Mouse (Mus musculus) forebrain, embryonic 11.5 days (tissue): ENCODE measurements at regions not wholly inside any gene's neighbourhood (a gene's known extent, or its start where the extent isn't known, plus 50 kb on each side); places are given as distances from the start of the nearest gene placed in this dataset.

ENCODE experiments used
- ATAC-seq: fragments of 200-750 bp; cut with Nextera tagmentation; replicated peaks from 2 replicates; pipeline ENCODE4 v1.8.0; 2017; ENCODE audit warnings: moderate TSS enrichment; ENCODE audit not compliant: low FRiP score
- DNase-seq: peaks from one replicate; pipeline ENCODE4 v3.0.0-alpha.2; 2017; ENCODE audit warnings: low spot score
- H3K27ac ChIP-seq: fragments of 300-500 bp; sonication (generic); 2 replicates; pipeline ENCODE4 v1.5.1; 2014; ENCODE audit warnings: low read depth, low read length
- H3K27me3 ChIP-seq: fragments of 300-500 bp; sonication (generic); 2 replicates; pipeline ENCODE4 v1.6.1; 2014; ENCODE audit warnings: mild to moderate bottlenecking, low read length, mixed read lengths; ENCODE audit not compliant: control insufficient read depth, insufficient read depth
- H3K36me3 ChIP-seq: fragments of 300-500 bp; sonication (generic); 2 replicates; pipeline ENCODE4 v1.6.1; 2014; ENCODE audit warnings: mild to moderate bottlenecking, low read length, moderate library complexity, mixed read lengths; ENCODE audit not compliant: control insufficient read depth, insufficient read depth
- H3K4me1 ChIP-seq: fragments of 300-500 bp; sonication (generic); replicated peaks from 2 replicates; pipeline ENCODE4 v1.6.1; 2014; ENCODE audit warnings: low read length, mixed read lengths; ENCODE audit not compliant: control insufficient read depth, insufficient read depth
- H3K4me2 ChIP-seq: fragments of 300-500 bp; sonication (generic); 2 replicates; pipeline ENCODE4 v1.6.1; 2014; ENCODE audit warnings: low read depth, mild to moderate bottlenecking, low read length, moderate library complexity, mixed read lengths; ENCODE audit not compliant: severe bottlenecking
- H3K4me3 ChIP-seq: fragments of 300-500 bp; sonication (generic); 2 replicates; pipeline ENCODE4 v1.5.1; 2014; ENCODE audit warnings: low read depth, low read length
- H3K9ac ChIP-seq: fragments of 300-500 bp; sonication (generic); 2 replicates; pipeline ENCODE4 v1.6.1; 2014; ENCODE audit warnings: low read length
- H3K9me3 ChIP-seq: fragments of 300-500 bp; sonication (generic); 2 replicates; pipeline ENCODE4 v1.6.1; 2016; ENCODE audit warnings: low read length, mixed read lengths; ENCODE audit not compliant: control insufficient read depth
- WGBS: fragments of 180-500 bp; shearing (Covaris S2); extraction: QIAGEN DNeasy Blood & Tissue Kit; methylation state at CpG from one replicate; pipeline ENCODE4 v1.1.7; 2014; 5-methylcytosine and 5-hydroxymethylcytosine counted together

GRCm38 (mm10) chr13:39836053-39836584, 525.1 kb downstream of the Ofcc1 start:
- Histone ChIP-seq H3K9ac (no peak overlapping the region), H3K4me2 (no peak overlapping the region), H3K4me3 (no peak overlapping the region), H3K9me3 (no peaks in the 10 kb centered on the region), H3K27ac (no peak overlapping the region), H3K36me3 (no peaks in the 10 kb centered on the region), H3K4me1 (peaks cover 2% of the 10 kb centered on the region; the same call in 1 of the 2 replicates), H3K27me3 (no peaks in the 10 kb centered on the region)
- WGBS, result 84% methylated on average over 5 of the region's 5 CpGs
- ATAC-seq (no peak), DNase-seq (no peak)

- no peak for DNase-seq
- no peak for ATAC-seq
- Histone ChIP-seq H3K36me3 (no peaks in the 10 kb centered on the region), H3K4me1 (peaks cover 2% of the 10 kb centered on the region; the same call in 1 of the 2 replicates), H3K9ac (no peak overlapping the region), H3K4me3 (no peak overlapping the region), H3K27ac (no peak overlapping the region), H3K9me3 (no peaks in the 10 kb centered on the region), H3K4me2 (no peak overlapping the region), H3K27me3 (no peaks in the 10 kb centered on the region)
- WGBS, result 21% methylated on average over 5 of the region's 5 CpGs
Measured at GRCm38 (mm10) chr13:39835302-39835701, 525.9 kb downstream of the Ofcc1 start.

- DNase-seq (no peak), ATAC-seq (no peak)
- Histone ChIP-seq H3K36me3 (no peaks in the 10 kb centered on the region), H3K27me3 (no peaks in the 10 kb centered on the region), H3K9me3 (no peaks in the 10 kb centered on the region), H3K4me2 (no peak overlapping the region), H3K27ac (no peak overlapping the region), H3K4me3 (no peak overlapping the region), H3K4me1 (peaks cover 2% of the 10 kb centered on the region; the same call in 1 of the 2 replicates), H3K9ac (no peak overlapping the region)
- 49% methylated on average over 9 of the region's 9 CpGs for WGBS
Measured at GRCm38 (mm10) chr13:39834521-39835245, 526.6 kb downstream of the Ofcc1 start.

- 7% methylated on average over 20 of the region's 20 CpGs for WGBS
- no peaks in the 10 kb centered on the region for H3K9me3 ChIP-seq
- H3K27me3 ChIP-seq, result no peaks in the 10 kb centered on the region; the same call in 1 of the 2 replicates
- no peaks in the 10 kb centered on the region for H3K36me3 ChIP-seq
- H3K4me1 ChIP-seq, result peaks cover 5% of the 10 kb centered on the region; the same call in 1 of the 2 replicates
- peak overlapping the region; percentile 26 for H3K4me3 ChIP-seq
- peak; percentile 66 for DNase-seq
- peak; percentile 72 for ATAC-seq
- peak overlapping the region; percentile 45 for H3K9ac ChIP-seq
- peak overlapping the region; percentile 37; the same call in 1 of the 2 replicates for H3K27ac ChIP-seq
- peak overlapping the region; percentile 47 for H3K4me2 ChIP-seq
Measured at GRCm38 (mm10) chr13:39823965-39824555, 537.2 kb downstream of the Ofcc1 start.

- ATAC-seq, result peak; percentile 78
- Histone ChIP-seq H3K27ac (0 out of 2 replicates have a peak overlapping the region, but pooled peaks have one; percentile 37), H3K27me3 (no peaks in the 10 kb centered on the region; the same call in 1 of the 2 replicates), H3K4me2 (peak overlapping the region; percentile 47; the same call in 1 of the 2 replicates), H3K36me3 (no peaks in the 10 kb centered on the region), H3K4me3 (peak overlapping the region; percentile 26; the same call in 1 of the 2 replicates), H3K9ac (no peak overlapping the region), H3K4me1 (peaks cover 5% of the 10 kb centered on the region; the same call in 1 of the 2 replicates), H3K9me3 (no peaks in the 10 kb centered on the region)
- 20% methylated on average over 15 of the region's 15 CpGs for WGBS
- DNase-seq, result peak; percentile 51
Measured at GRCm38 (mm10) chr13:39823346-39823954, 537.8 kb downstream of the Ofcc1 start.

GRCm38 (mm10) chr13:39774554-39774953, 586.7 kb downstream of the Ofcc1 start:
- no peaks in the 10 kb centered on the region for H3K4me1 ChIP-seq
- 78% methylated on average over 5 of the region's 5 CpGs for WGBS
- no peak for DNase-seq
- no peaks in the 10 kb centered on the region for H3K36me3 ChIP-seq
- no peaks in the 10 kb centered on the region for H3K9me3 ChIP-seq
- no peak overlapping the region for H3K4me2 ChIP-seq
- H3K27me3 ChIP-seq, result no peaks in the 10 kb centered on the region
- H3K27ac ChIP-seq, result no peak overlapping the region
- ATAC-seq, result no peak
- no peak overlapping the region for H3K9ac ChIP-seq
- no peak overlapping the region for H3K4me3 ChIP-seq

GRCm38 (mm10) chr13:39774111-39774510, 587.1 kb downstream of the Ofcc1 start:
- Histone ChIP-seq H3K27ac (no peak overlapping the region), H3K9ac (no peak overlapping the region), H3K4me1 (no peaks in the 10 kb centered on the region), H3K9me3 (no peaks in the 10 kb centered on the region), H3K36me3 (no peaks in the 10 kb centered on the region), H3K4me3 (no peak overlapping the region), H3K4me2 (no peak overlapping the region), H3K27me3 (no peaks in the 10 kb centered on the region)
- WGBS, result 82% methylated on average over 8 of the region's 8 CpGs
- DNase-seq, result no peak
- ATAC-seq, result no peak

GRCm38 (mm10) chr13:39769228-39769627, 592.0 kb downstream of the Ofcc1 start:
- Histone ChIP-seq H3K4me1 (no peaks in the 10 kb centered on the region), H3K9me3 (no peaks in the 10 kb centered on the region), H3K27me3 (no peaks in the 10 kb centered on the region), H3K4me2 (no peak overlapping the region), H3K27ac (no peak overlapping the region), H3K36me3 (no peaks in the 10 kb centered on the region), H3K4me3 (no peak overlapping the region), H3K9ac (no peak overlapping the region)
- 68% methylated on average over 4 of the region's 4 CpGs for WGBS
- ATAC-seq (no peak), DNase-seq (no peak)
